Mouse (Mus musculus) hindbrain, embryonic 15.5 days (tissue): ENCODE measurements around the gene Rtl3. TPM values are rescaled to one million over a fixed set of nuclear protein-coding genes. Genes with fewer than 3 reads are reported as not detected.

Experiments used
- polyA plus RNA-seq: library from polyadenylated mRNA; unstranded; fragments of >200 nt; fragmentation: Nextera tagmentation; extraction: Ambion mirVana; gene quantifications from 2 replicates; pipeline ENCODE4 v1.2.1, GENCODE M21; 2015

The Rtl3 gene
- polyA plus RNA-seq, 1 experiment from 2014 or later = 0.71 TPM

Other genes starting within 250 kb of the Rtl3 start
- 0.54 TPM in 2 replicates for gene Cysltr1, start 237.0 kb downstream of the Rtl3 start, polyA plus RNA-seq
- gene Lpar4, start 80.0 kb upstream of the Rtl3 start, polyA plus RNA-seq = 4.9 and 5.6 TPM in 2 replicates
- gene P2ry10, start 247.8 kb upstream of the Rtl3 start, polyA plus RNA-seq = not detected in 2 replicates